Mouse (Mus musculus) ovary, postnatal 14 days (tissue): ENCODE measurements around the gene Naa80.
"Not testable (repeated sequence)": the region's sequence is repeated elsewhere in the genome, so short reads cannot be mapped to it uniquely, and the experiment has no call there.

Experiments used
- DNase-seq: peaks from one replicate; pipeline ENCODE4 v3.0.0; 2022; ENCODE audit warnings: low spot score

Naa80 gene

GRCm38 (mm10) chr9:107551117-107551889, 27.4 kb upstream of the Naa80 start, which contains the start of gene Rassf1:
Gene Rassf1, plus strand, starts transcription at chr9:107551555.
- DNase-seq: peak; percentile 52

GRCm38 (mm10) chr9:107551890-107552355, 26.8 kb upstream of the Naa80 start:
- DNase-seq: no peak

GRCm38 (mm10) chr9:107552690-107553393, 25.8 kb upstream of the Naa80 start:
- DNase-seq: no peak

GRCm38 (mm10) chr9:107553541-107554318, 25.0 kb upstream of the Naa80 start:
- DNase-seq: no peak

DNA sequence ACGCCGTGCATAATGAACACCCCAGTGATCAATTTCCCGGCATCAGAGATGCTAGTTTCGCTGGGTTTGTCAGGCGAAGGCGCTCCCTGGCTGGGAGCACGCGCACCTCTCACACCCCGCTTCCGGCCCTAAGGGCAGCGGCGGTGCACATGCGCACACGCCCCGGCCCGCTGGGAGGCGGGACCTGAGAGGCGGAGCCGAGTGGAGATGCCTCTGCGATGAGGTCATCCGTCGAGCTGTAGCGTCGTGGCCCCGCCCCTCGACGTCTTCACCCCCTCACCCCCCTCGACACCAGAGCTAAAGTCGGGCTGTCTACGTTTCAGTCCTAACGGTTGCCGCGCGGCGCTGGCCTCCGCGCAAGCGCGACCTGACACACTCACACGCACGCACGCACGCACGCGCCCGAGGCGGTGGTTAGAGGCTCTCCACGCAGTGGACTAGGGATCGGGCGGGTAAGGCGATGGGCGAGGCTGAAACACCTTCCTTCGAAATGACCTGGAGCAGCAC, 24.3 kb upstream of the Naa80 start:
- DNase-seq: peak; percentile 81

DNA sequence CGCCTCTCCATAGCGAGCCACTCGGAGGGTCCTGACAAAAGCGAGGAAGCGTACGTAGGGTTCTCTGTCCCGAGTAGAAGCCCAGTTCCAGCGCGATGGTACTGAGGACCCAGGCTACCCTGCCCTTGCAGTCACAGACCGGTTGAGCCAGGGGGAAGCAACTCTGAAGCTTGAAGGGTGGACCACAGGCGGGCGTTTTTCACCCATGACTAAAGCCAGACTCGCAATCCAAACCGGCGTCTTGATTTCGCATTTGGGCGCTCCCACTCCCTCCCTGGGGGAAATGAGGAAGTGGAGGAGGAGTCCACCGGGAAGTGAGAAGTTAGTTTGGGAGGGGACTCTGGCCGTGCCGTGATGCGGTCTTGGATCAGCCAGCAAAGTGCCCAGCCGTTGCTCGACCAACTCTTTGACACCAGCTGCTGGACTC, 23.6 kb upstream of the Naa80 start:
- DNase-seq: no peak

- no peak for DNase-seq
Observed at GRCm38 (mm10) chr9:107555701-107556100, 23.0 kb upstream of the Naa80 start.

GRCm38 (mm10) chr9:107556346-107556745, 22.3 kb upstream of the Naa80 start:
- no peak for DNase-seq

DNA sequence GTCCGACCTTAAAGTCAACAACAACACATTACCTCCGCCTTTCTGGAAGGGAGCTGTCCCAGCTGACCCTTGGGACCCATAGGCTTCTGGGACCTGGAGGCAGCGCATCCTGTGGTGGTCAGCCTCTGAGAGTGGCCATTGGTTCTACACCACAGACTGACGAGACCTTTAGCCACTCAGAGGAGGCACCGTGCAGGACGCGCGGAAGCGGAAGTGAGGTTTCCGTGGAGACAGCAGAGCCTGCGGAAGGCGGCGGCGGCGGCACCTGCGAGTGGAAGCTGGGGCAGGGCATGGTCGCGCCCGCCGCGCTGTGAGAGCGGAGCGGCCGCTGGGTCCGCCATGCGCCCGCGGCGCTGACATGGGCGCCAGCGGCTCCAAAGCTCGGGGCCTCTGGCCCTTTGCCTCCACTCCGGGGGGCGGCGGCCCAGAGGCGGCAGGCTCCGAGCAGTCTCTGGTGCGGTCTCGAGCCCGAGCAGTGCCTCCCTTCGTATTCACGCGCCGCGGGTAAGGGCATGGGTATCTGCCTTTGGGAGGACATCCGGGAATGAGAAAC, 15.6 kb upstream of the Naa80 start, which contains the start of gene Tusc2:
TSS of gene Tusc2 (plus strand) at position 227 of the 553 bp plus-strand sequence.
- peak; percentile 89 for DNase-seq

- not testable (repeated sequence) for DNase-seq
Observed at GRCm38 (mm10) chr9:107565556-107565955, 13.1 kb upstream of the Naa80 start.

DNA sequence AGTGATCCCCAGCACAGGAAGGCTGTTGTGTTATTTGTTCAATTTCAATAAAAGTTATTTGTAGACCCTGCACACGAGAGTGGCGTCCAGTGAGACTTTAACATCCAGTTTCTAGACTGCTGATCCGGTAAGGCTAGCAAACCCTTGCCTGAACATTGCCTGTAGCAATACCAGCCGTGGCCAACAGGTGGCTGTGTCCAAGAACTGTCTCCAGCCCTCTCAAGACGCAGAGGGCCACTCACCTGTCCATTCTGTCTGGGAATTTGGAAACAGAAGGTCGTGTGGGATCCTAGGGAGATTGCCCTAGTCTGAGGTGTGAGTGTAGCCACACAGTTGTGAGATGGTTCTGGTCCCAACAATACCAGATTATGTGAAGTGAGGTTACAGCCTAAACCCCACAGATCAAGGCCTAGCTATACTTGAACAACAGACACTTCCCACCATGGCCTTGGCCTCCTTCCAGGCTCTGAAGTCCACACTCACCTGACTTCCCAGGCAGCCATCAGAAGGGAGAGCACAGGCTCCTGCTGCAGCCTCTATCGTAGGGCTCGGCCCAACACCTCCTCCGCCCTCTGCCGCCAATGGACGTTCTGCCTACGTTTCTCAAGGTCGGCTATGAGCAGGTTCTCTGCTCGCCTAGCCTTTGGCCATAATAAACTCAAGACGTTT, 12.5 kb upstream of the Naa80 start:
- DNase-seq: peak; percentile 81

- DNase-seq: no peak
Observed at GRCm38 (mm10) chr9:107566855-107567254, 11.8 kb upstream of the Naa80 start.

DNA sequence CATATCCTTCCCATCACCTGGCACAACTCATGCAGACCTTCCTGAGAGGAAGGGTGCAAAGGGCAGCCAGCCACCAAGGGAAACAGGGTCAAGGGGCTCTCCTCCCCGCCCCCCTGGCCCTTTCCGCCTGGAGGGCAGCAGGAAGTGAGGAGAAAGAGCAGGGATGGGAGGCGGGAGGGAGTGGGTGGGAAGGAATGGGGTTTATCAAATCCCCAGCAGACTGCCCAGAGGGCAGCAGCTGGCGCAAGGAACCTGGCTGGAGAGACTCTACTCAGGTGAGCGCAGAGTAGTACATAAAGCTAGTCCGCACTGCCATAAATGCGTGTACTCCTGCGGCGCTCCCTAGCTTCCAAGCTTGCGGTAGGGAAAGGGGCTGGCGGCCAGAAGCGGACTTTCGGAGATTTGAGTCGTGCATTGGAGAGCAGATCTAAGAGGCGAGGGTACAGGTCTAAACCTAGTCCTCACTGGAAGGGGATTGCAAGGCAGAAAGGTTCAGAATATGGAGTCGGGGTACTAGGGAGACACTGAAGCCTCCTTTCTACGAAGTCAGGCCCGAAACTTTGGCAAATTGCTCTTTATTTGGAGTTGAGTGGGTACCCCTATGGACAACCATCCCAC, 10.9 kb upstream of the Naa80 start, which contains the start of gene Hyal2:
TSS of gene Hyal2 (plus strand) at position 244 of the 618 bp plus-strand sequence.
- DNase-seq: no peak

DNA sequence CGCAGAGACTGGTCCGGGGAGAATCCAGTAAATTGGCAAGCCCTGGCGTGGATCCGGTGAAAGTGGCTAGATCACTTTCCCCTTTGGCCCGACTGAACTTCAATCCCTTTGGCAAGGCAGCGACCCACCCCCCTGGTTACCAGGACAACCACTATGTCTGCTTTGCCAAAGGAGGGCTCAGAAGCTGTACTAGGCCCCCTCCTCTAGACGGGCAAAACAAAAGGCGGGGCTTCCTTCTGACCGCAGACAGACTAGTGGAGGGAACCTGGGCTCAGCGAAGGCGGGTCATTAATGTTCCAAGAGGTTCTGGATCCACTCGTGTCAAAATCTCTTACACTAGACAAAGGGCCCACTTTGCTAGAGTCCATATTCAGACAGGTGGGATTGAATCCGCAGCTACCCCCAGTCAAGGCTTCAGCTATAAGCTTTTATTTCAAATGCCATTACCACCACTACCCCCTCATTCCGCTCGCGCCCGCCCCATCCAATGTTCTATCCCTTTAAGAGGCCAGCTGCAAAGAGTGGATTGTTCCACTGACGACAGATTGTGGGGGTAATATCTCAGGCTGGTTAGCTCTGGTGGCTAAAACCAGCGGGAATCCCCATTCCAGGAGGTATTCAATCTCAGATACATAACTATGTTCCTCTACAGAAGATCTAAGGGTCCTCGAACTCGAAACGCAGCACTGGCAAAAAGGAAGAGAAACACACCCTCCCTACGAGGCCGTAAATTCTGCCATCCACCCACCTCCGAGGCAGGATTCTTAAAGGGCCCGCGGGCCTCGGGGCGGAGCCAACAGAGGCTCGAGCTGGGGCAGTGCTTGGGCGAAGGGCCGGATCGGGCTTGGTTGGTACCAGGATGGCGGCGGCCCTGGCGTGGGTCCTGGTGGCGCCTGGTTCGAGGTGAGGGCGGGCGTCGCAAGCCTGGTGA, 10.1 kb upstream of the Naa80 start:
- DNase-seq: peak; percentile 78

DNA sequence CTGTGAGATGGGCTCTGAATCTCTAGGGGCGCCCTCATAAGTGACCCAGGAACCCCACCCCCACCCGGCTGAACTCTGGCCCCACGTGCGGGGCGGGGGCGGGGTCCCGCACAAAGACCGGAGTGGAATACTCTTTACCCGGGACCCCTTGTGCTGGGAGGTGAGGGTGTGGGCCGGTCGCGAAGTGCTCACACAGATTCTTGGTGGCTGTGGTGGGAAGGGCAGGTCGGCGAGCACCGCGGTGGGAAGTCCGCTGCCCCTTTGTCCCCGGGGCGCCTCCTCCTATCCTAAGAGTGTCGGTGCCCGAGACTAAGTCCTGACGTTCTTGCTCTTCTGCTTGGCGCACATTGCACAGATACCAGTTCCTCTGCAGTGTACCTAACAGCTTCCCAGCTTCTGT, 9.4 kb upstream of the Naa80 start:
- no peak for DNase-seq

- no peak for DNase-seq
Observed at GRCm38 (mm10) chr9:107570016-107570415, 8.7 kb upstream of the Naa80 start.

DNA sequence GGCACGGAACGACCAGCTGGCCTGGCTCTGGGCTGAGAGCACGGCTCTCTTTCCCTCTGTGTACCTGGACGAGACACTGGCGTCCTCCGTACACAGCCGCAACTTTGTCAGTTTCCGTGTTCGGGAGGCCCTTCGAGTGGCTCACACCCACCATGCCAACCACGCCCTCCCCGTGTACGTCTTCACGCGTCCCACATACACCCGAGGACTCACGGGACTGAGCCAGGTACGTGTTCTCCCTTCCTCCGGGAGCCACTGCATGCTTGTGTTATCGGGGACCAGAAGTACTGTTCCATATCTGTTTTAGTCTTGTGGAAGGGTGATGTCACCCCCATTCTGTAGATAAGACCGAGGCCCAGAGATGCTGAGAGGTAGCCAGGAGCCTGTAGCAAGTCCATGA, 7.8 kb upstream of the Naa80 start:
- DNase-seq: no peak

GRCm38 (mm10) chr9:107571534-107572326, 7.0 kb upstream of the Naa80 start:
- DNase-seq: no peak

DNA sequence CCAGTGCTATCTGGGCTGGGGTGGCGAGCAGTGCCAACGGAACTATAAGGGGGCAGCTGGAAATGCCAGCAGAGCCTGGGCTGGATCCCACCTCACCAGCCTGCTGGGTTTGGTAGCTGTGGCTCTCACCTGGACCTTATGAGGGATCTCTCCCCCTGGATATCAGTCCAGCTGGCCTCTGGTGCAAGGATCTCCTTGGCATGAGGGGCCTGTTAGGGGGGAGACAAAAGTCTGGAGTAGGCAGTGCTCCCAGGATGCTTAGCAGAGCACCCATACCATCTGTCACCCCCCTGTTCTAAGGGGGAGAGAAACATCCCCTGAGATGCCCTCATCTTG, 6.4 kb upstream of the Naa80 start:
- DNase-seq: no peak
